Mouse (Mus musculus) hindlimb bud, embryonic 11.5 days (tissue): ENCODE results near the gene Ecm2.

ENCODE experiments used
- DNase-seq: peaks from one replicate; pipeline ENCODE4 v3.0.0-alpha.2; 2012; ENCODE audit warnings: low read depth, low spot score; ENCODE audit errors: extremely low spot score

Ecm2 gene

DNA sequence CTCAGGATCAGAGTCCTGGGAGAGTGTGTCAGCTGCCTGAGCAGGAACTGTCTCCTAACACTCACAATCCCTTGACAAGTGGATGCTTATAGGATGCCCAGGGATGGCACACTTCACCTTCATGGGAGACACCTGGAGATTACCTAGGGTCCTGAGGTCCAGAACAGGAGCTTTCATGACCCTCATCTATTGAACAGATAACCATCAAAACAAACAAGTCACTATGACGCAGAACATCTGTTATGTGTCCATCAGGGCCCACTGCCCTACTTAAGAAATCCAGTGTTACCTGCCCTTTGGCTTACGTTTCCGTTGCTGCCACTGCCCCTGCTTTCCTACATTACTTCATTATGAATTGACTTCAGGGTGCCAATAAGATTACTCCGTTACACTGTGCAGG is 1.2 kb downstream of the Ecm2 start:
- DNase-seq: no peak

DNA sequence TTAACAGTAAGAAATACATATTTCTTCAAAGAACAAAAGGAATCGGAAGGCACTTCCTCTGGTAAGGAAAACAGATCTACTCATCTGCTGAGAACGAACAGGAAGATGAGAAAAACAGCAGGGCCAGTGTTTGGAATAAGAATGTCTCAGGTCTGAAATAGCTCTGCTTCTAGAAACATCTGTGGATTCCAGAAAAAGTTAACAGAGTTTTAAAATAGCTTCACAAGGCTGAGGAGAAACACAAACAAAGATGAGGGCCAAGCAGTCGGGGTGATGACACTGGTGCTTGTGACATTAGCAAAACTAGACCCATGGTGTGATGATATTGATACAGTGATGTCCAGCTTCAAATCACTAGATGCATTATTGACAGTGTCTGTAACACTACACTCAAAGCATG is 2.6 kb downstream of the Ecm2 start:
- no peak for DNase-seq

DNA sequence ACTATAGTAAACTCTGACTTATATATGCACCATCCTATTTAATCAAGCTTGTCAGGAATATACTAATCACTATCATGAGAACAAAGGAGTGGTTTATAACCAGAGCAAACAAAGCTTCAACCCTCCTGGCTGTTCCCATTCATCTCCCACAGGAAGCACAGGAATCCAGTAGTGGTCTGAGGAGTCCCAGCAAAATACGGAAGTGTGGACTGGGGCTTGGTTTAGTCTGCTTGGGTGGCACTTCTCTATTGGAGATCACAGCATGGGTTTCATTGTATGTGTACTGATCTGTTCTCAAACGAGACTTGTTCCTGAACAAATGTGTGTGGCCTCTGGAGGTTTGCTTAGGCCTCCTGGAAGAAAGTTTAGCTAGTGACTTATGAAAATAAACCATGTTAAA is 14.2 kb downstream of the Ecm2 start:
- no peak for DNase-seq

DNA sequence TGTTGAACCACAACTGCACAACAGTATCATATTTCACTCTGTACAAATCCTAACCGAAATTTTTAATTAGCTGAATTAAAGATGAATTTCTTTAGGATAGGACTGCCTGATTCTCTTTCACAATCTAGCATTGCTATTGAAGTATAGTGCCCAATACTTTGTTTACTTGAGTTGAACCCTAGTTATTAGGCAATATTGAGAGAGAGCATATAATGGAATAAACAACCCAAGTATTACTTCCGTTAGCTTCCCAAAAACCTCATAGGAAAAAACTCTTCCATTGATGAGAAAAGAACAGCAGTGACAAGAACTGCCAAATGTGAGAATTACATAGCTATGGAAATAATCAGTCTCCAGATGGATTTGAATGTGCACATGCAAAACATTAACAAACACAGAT is 21.6 kb downstream of the Ecm2 start:
- no peak for DNase-seq

DNA sequence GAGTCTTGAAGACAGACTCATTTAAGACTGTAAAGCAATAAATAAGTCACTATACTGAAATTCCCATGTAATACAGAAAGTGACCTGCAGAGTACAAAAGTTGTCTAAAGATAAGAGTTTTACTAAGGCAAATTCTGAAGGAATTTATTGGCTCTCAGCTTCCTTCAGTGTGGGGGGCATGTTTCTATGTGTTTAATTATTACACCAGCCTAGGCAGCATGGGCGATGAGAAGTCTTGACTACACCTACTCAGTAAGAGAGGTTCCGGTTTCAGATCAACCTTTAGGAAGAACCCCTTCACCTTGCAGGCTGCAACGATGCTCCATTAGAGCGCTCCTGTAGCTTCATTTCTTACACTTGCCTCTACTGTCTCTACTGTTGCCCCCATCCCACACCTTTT is 26.0 kb downstream of the Ecm2 start:
- no peak for DNase-seq

DNA sequence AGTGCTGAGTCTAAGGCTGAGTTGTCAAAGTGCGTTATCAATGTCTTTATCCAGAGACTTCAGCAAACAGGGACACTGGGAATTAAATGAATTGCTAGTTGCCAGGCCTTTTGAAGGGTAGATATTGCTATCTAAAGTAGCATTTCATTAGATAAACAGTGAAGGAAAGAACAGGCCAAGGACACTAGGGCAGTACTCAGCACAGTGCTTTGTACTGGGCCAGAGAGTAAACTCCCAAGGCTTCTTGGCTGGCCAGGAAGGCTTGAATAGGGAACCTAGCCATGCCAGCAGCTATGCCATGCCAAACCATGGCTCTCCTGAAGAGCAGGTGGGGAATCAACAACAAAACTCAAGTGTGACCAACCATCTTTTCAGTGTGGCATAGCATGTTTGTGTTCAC is 32.3 kb downstream of the Ecm2 start:
- no peak for DNase-seq

DNA sequence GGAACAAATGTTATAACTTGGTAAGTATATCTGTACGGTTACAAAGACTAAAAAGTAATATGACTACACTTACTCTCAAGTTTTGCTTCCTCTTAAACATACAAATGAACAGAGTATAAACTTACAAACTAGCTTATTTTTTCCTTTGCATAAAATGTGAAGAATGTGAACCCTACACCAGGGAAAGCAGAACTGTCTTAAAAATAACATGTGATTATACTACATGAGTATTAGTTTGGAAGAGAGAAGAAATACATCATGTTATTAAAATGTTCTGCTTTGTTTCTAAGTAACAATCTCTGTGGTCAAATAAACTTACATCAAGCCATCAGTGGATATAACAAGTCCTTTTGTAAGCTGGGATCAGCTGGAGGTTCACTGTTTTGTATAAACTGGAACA is 34.1 kb downstream of the Ecm2 start:
- DNase-seq: no peak

DNA sequence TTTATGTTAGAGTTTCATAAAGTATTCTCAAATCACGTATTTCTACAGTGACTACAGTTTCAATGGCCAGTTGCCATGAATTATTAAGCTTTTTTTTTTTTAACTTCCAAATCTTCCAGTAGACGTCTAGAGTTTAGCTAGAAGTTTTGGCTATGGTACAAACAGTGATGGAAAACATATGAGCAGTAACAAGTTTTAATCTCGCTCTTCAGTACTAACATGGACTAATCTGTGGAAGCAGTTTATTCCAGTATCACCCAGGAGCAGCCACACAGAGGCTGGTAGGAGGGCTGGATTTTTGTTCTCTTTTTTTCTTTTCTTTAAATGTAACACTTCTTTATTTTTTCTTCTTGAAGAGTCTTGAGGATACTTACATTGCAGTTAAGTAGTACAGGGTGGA is 39.7 kb downstream of the Ecm2 start, which contains the start of gene Aspn:
Aspn (plus strand) TSS at position 165 of the 400 bp plus-strand sequence.
- no peak for DNase-seq

DNA sequence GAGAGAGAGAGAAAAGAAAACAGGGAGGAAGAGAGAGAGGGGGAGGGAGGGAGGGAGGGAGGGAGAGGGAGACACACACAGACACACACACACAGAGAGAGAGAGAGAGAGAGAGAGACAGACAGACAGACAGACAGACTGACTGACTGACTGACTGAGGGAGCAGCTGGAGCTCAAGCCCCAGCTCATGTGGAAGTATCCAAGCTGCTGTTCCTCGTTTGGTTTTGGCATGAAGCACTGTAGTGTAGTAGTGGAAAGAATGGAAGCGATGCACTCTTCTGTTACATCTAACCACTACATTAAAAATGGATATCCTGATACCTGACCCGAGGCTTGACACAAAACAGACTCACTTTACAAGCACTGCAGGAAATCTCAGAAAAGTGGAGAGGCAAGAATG is 41.0 kb downstream of the Ecm2 start:
- no peak for DNase-seq

DNA sequence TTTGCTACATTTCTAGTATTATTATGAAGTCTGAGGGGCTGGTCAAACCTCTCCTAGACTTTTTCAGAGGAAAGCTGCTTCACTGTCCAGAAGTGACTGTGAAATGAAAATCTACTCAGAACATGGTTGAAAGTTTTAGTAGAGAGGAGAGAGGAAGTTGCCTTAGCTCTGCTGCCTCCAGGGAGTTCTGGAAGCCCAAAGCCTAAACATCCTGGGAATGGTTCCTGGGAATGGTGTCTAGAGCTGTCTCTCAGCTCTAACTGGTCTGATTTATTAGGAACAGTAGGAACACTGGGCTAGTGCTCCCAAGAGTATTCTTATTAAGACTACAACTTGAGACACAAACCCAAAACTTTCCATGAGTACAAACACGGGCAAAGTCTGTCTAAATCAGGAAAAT is 41.9 kb downstream of the Ecm2 start:
- DNase-seq: no peak

DNA sequence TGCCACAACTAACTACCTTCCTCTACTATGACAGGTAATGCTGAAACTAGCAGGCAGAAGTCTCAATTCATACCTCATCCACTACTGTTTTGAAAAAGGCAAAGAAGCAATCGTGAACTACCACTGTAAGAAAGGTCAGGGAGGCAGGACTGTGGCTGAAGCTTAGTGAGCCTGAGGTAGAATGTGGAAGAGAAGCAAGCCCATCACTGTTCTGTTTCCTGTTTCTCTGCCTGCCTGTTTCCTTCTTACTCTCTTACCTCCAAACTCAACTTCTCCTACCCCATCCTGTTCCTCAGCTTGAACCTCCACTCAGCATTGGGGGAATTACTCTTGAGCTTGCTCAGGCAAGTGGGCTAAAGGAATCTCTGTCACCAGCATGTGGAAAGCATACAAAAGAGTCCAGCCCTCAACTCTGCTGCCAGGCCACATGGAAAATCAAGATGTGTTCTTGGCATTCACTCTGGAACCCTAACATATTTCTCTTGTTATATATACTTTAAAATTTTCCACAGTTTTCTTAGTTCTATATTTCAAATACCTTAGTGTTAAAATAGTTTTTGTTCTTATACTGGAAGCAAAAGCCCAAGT is 43.0 kb downstream of the Ecm2 start:
- no peak for DNase-seq

DNA sequence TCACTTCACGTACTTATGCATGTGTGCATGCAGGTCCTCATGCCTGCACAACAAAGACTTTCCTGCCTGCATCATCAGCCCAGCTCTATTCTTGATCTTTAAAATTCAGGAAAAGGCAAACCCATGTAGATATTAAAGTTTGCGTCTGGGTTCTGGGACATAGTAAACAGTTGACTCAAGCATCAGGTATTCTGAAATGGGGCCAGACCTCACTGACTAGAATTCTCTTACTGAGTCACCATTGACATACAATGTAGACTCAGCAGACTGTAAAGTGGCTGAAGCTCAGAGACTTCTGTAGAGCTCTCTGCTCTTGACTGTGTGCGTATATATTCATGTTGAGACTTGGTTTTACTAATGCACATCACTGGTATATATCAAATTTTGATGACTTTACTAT is 45.0 kb downstream of the Ecm2 start:
- DNase-seq: no peak

DNA sequence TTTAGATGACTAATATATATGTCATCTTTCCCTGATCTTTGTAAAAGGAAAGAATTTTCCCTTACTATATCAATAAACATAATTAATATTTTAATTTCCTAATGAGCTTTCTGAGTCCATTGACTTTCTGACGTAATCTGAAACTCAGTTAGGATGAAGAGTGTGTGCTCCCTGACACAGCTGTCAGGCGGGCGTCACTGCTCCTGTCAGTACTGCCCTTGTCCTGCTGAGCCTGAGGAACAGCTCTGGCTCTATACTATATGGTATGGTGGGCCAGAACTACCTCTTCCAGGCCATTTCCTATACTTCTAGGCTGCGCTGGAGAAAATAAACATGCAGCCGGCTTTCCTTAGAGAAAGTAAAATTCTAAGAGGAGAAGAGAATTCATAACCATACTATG is 49.9 kb downstream of the Ecm2 start:
- no peak for DNase-seq

DNA sequence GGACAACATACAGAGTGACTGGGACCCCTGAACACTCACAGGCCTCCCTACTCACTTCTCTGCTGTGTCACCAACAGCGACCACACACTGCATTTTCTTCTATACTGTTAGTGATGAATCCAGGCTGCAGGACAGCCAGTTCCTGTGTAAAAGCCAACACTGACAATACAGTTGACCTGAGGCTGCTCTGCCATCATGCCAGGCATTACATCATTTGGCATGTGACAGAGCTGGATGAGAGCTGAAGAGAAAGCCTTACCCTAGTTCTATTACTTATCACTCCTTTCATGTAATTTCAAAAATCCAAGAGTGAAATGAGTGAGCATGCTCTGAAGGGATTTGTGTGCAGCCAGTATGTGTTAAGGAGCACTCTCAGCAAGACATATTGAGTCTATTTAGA is 51.6 kb downstream of the Ecm2 start:
- no peak for DNase-seq

DNA sequence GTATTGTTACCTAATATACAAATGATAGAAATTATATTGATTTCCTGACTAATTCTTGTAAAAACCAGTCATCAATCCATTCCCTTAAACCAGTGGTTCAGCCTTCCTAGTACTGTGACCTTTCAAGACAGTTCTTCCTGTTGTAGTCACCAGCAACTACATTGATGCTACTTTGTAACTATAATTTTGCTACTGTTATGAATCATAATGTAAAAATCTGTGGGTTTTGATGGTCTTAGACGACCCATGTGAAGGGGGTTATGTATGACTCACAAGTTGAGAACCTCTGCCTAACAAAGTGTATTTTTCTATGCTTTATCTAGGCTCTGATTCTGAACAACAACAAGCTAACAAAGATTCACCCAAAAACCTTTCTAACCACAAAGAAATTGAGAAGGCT is 52.3 kb downstream of the Ecm2 start:
- no peak for DNase-seq

DNA sequence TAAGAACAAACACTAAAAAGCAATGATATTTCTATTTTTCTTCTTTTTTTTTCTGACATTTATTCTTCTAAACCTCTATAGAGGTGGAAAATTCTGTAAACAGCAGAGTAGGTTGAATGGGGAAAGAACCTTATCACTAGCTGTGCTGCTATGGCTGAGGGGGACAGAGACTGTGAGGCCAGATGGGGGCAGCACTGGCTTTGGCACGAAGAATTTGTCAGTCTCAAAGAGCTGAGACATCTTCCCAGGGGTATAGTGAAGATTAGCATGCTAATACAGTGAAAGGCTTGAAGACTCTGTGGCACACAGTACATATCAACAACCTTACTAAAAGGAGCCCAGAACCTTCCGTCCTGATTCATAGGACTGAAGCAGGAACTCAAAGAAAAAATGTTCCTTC is 54.6 kb downstream of the Ecm2 start:
- no peak for DNase-seq

DNA sequence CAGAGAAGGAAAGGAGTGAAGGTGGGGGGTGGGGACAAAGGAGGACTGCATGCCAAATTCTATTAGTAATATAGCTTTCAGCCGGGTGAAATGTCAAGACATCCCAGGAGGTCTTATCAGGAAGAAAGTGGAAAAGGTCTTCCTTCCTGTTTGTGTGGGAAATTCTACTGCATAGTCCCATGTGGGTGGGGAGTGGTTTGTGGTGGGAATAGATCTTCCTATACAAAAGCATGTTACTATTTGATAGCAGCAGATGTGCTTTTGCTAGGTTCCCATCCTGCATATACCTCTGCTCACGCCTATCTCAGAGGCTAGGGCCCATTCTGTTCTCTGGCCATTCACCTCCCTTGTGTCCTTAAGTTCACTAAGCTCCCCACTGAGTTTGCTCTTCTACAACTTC is 56.3 kb downstream of the Ecm2 start:
- no peak for DNase-seq

DNA sequence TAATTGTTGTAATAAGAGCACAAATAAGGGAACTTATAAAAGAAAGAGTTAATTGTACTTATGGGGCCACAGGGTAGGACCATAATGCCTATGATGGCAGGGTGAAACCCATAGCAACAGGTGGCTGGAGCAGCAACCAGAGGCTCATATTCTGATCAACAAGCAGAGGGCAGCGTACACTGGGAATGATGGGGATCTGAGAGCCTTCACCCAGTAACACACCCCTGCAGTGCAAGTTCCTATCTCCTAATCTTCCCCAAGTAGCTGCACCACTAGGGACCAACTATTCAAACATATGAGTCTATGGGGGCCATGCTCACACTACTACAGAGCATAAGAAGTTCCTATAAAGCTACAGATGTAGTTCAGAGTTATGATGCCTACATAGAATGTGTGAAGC is 59.7 kb downstream of the Ecm2 start:
- no peak for DNase-seq

DNA sequence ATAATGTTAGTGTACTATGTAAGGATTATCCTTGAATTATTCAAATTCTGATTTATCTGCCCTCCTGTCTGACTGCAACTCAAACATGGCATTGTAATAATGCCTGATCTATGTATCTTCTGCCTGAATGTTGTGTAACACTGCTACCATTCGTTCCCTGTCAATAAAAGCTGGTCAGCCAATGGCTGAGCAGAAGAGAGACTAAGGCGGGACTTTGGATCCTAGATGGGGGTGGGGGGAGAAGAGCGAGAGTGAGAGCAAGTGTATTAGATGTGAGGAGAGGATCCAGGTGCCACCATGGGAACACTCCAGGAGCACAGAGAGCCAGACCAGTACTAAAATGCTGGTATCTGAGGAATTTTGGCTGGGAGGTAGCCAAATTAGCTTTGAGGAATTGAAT is 65.8 kb downstream of the Ecm2 start:
- DNase-seq: no peak

DNA sequence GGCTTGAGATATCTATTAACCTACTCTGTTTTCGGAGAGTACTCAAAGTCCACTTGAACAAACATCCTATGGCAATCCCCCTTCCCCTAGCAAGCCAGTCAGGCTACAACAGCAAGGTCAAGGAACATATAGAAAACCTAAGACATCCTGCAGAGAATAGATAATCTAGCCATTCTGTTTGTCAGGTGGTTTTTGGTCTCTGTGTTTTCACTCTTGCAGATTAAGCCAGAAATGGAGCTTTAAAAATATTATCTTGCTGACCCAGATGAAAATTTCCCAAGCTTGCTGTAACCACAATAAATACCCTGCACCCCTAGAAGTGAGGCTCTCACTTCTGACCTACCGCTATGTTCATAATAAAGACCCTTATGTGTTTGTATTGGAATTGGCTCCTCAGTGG is 66.8 kb downstream of the Ecm2 start:
- DNase-seq: no peak

DNA sequence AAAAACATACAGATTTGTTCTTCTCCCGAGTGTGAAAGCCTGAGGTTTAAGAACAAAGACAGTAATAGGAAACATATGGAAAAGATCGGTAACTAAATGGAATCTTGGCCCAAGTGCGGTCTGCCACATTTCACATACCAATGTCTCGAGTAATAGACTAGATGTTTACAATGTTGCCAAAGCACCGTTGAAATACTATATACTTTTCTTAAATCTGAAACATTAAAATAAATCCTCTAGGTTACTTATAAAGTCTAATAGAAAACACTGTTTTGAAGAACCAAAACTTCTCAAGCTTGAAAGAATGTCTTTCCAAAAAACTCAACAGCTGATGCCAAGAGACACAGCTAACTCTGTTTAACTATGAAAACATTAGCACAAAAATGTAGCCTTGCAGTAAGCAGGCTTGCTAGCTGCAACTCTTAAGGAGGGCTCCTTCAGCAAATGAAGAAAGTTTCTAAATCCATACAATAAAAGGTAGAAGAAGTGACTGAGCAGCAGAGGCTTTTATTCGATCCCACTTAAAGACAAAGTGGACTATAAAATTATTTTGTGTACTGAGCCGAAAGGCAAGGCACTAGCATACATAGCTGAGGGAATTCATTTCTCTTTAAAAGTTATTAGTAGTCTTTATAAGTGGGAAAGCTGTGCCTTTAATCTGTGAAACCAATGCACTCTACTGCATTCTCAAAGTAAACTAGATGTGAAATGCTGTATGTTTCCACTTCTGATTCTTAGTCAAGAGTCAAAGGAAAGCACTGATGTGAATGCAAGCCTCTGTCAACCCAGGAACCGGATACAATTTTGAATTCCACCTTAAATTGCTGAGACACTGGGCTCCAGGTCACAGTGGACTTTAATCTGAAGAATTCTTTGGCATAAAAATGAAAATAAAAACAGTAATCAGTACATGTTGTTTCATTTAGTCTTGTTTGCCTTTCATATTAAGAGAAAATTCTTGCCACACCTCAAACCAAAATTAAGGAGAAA is 77.2 kb downstream of the Ecm2 start, which contains the start of gene Omd:
Omd (plus strand) TSS at position 922 of the 990 bp plus-strand sequence.
- DNase-seq: peak; percentile 56
